Mouse (Mus musculus): Measurements from ENCODE around the gene Gsn. TPM values are rescaled to one million over a fixed set of nuclear protein-coding genes. Genes with fewer than 3 reads are reported as not detected.
A peak's percentile ranks its signal among the peaks of the same experiment; 100 is the strongest.

Gene Gsn
- polyA plus RNA-seq (2011; ENCODE audit: insufficient read length, low read depth, missing spikeins), result 451 and 719 TPM in 2 replicates

DNA sequence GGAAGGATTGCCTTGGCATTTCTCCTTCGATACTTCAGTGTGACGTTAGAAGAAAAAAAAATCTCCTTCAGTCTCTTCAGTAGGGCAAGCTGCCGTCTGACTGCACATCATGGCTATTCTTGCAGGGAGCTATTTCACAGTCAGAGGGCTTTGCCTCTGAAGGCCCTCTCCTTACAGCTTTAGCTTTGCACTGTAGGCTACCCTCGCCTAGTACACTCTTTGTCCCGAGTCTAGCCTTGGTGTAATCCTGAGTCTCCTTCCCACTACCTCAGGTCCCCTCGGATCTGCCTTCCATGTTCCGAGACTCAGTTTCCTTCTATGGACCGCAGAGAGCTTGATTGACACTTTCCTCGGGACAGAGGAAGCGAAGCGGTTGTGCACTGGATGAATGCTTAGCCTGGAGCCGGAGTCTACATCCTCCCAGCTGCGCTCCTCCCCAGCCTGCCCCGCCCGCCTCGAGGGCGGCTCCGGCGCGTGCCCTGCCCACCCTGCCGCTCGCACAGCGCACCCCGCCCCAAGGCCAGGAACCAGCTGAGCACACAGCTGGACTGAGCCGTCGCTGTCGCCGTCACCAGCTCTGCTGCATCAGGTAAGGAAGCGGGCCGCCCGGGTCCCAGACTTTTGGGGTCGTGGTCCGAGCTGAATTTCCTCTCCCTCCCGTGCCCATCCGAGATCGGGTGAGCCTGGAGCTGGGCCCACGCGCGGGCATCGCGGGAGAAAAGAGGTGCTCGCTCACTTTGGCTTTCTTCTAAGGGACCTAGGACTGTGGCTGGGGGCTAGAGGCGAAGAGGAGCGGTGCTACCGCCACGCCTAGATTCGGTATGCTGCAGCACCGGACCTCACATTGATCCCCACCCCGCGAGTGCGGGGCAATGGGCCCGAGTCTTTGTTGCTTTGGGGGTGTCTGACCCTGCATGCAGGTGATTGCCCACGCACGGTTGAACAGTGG lies at the start of gene Gsn:
Gene Gsn, plus strand, starts transcription at position 496 of the 949 bp plus-strand sequence.
- Histone ChIP-seq H3K27ac (ENCODE audit: insufficient read depth, low read length) (peak within 1 kb of the TSS; percentile 89), H3K4me3 (ENCODE audit: insufficient read depth, low read length) (peak within 1 kb of the TSS; percentile 94), H3K4me1 (ENCODE audit: control insufficient read depth, insufficient read depth, low read length) (peaks cover 10% of the 10 kb centered on the region)
- TF ChIP-seq POLR2A (IDR thresholded peaks at IDR 0.05; ENCODE audit: low read depth, low read length), result peak; percentile 98
- no peak for TF ChIP-seq CTCF (IDR thresholded peaks at IDR 0.05; ENCODE audit: borderline replicate concordance, insufficient read depth, low read length)

DNA sequence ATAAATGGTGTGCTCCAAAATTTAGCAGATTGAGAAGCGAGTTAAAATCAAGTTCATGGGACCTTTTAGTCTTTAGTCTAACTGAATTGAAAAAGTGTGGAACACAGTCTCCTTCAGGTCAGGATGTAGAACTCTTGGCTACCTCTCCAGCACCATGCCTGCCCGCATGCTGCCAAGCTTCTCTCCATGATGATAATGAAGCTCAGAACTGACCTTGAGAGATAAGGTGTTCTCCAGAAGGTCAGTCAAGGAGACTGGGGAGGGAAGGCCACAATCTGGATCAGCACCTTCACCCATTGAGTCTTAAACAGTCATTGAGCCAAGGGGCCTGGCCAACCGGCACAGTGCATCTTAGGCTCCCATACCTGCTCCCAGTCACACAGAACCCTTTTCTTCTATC lies 49.4 kb upstream of the Gsn start:
- no peak for TF ChIP-seq CTCF (IDR thresholded peaks at IDR 0.05; ENCODE audit: borderline replicate concordance, insufficient read depth, low read length)
- TF ChIP-seq POLR2A (IDR thresholded peaks at IDR 0.05; ENCODE audit: low read depth, low read length), result no peak
- Histone ChIP-seq H3K4me3 (ENCODE audit: insufficient read depth, low read length) (no peak overlapping the region), H3K4me1 (ENCODE audit: control insufficient read depth, insufficient read depth, low read length) (0 out of 2 replicates have a peak, but pooled peaks cover 6% of the 10 kb centered on the region), H3K27ac (ENCODE audit: insufficient read depth, low read length) (no peak overlapping the region)

DNA sequence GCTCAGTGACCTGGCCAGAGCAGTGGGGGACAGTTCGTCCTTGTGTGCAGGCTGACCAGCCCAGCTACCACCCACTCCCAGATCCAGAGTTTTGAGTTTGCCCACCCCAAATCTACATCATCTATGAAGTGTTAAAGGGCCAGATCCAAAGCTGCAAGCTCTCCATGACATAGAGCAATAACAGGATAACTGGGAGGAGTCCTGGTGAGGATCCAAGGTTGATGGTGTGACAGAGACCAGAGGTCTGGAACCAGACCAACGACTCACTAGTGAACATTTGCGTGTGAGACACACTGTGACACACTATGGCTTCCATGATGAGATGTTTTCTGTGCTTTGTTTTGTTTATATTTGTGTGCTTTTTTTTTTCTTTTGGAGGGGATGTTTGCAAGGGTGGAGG lies 48.1 kb upstream of the Gsn start:
- no peak for TF ChIP-seq POLR2A (IDR thresholded peaks at IDR 0.05; ENCODE audit: low read depth, low read length)
- TF ChIP-seq CTCF (IDR thresholded peaks at IDR 0.05; ENCODE audit: borderline replicate concordance, insufficient read depth, low read length), result no peak
- Histone ChIP-seq H3K4me3 (ENCODE audit: insufficient read depth, low read length) (no peak overlapping the region), H3K4me1 (ENCODE audit: control insufficient read depth, insufficient read depth, low read length) (0 out of 2 replicates have a peak, but pooled peaks cover 6% of the 10 kb centered on the region)

DNA sequence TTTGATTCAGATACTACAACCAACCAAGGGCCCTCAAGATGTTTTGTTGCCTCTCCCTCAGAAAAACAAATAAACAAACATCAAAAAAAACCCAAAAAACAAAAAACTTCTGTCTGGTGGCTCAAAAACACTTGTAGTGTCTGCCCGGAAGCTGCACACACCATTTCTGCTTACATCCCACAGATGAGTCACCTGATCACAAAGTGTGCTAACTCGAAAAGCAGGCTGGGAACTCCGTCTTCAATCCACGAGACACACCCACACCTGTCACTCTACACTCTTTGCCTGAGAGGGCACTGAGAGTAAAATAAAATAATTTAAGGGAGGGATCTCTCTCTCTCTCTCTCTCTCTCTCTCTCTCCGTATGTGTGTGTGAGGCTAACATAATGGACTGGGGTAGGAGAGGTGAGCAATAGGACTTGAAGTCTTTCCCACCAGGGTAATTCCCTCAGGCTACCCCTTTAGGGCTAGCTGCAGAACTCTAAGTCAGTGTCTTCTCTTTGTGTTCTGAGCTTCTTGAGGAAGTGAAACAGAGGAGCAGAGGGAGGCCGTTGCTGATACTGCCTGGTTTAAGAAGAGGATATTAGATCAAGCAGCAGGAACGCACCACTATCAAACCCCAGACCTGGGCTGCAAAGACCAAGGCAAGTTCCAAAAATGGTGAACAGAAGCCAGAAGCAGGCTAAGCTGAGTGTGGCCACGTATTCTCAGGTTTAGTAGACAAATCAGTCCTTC lies 47.1 kb upstream of the Gsn start:
- Histone ChIP-seq H3K4me1 (ENCODE audit: control insufficient read depth, insufficient read depth, low read length) (no peaks in the 10 kb centered on the region), H3K27ac (ENCODE audit: insufficient read depth, low read length) (no peak overlapping the region), H3K4me3 (ENCODE audit: insufficient read depth, low read length) (no peak overlapping the region)
- TF ChIP-seq POLR2A (IDR thresholded peaks at IDR 0.05; ENCODE audit: low read depth, low read length), result no peak

More for the DNA sequence above, 48.1 kb upstream of the Gsn start:
- no peak overlapping the region for H3K27ac ChIP-seq (ENCODE audit: insufficient read depth, low read length)

DNA sequence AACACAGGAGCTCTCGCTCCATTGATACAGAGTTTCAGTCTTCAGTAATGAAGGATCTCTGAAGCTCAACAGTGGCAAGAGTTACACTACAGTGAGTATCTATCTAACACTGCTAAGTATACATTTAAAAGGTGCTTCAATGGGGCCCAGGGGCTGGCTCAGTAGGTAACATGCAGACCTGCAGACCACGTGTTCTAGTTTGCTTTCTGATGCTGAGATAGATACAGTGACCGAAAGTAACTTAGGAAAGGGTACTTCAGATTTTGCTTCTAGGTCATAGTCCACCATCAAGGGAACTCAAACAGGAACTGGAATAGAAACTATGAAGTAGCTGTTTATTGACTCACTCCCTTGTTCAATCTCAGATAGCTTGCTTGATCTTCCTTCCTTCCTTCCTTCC lies 44.5 kb upstream of the Gsn start:
- Histone ChIP-seq H3K27ac (ENCODE audit: insufficient read depth, low read length) (no peak overlapping the region), H3K4me1 (ENCODE audit: control insufficient read depth, insufficient read depth, low read length) (peaks cover 4% of the 10 kb centered on the region; the same call in 1 of the 2 replicates), H3K4me3 (ENCODE audit: insufficient read depth, low read length) (no peak overlapping the region)
- no peak for TF ChIP-seq POLR2A (IDR thresholded peaks at IDR 0.05; ENCODE audit: low read depth, low read length)
- TF ChIP-seq CTCF (IDR thresholded peaks at IDR 0.05; ENCODE audit: borderline replicate concordance, insufficient read depth, low read length), result no peak

DNA sequence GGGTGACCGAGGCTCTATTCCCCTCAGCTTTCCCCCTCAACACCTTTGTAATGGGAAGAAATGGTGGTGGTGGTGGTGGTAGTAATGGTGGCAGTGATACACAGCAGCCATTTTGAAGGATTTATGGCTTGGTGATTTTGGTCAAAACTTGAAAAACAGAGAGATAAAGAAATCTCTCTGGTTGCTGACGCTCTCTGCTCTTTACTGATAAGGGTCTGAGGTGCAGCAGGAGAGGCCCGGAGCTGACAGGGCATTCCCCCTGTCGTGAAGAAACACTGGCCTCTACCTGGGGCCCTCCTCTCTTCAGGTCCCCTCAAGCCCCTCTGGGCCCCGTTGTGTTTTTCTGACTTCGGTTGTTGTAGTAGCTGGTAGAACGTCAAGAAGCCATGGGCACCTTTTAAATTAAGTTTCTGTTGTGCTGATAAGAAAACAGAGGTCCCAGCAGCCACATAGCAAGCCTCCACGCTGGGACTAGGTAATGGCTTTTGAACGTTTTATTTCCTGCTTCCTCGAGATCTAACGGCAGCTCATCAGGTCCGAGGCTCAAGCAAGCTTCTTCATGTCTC lies 42.8 kb upstream of the Gsn start:
- Histone ChIP-seq H3K4me3 (ENCODE audit: insufficient read depth, low read length) (no peak overlapping the region), H3K27ac (ENCODE audit: insufficient read depth, low read length) (no peak overlapping the region), H3K4me1 (ENCODE audit: control insufficient read depth, insufficient read depth, low read length) (peaks cover 8% of the 10 kb centered on the region)
- TF ChIP-seq CTCF (IDR thresholded peaks at IDR 0.05; ENCODE audit: borderline replicate concordance, insufficient read depth, low read length) (no peak), POLR2A (IDR thresholded peaks at IDR 0.05; ENCODE audit: low read depth, low read length) (no peak)

DNA sequence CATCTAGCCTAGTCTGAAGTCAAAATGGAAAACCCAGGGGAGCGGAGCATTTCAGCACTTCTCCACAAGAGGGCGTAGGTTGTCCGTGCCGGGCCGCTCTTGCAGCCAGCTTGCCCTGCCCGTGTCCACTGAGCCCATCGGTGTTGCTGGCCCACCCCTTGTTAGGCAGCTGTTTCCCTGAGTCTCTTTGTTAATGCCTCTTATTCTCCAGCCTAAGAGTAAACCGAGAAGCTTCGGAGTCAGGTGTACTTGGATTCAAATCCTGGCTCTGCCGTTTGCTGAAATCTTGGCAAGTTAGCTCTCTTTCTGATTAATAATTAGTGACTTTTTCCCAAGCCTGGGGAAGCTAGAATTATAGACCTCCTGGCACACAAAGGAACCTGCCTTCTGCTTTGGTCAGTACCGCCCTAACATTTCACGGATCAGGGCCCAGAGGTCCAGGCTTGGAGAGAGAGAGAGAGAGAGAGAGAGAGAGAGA lies 41.3 kb upstream of the Gsn start:
- Histone ChIP-seq H3K4me1 (ENCODE audit: control insufficient read depth, insufficient read depth, low read length) (peaks cover 8% of the 10 kb centered on the region), H3K4me3 (ENCODE audit: insufficient read depth, low read length) (no peak overlapping the region), H3K27ac (ENCODE audit: insufficient read depth, low read length) (no peak overlapping the region)
- TF ChIP-seq CTCF (IDR thresholded peaks at IDR 0.05; ENCODE audit: borderline replicate concordance, insufficient read depth, low read length) (peak; percentile 92), POLR2A (IDR thresholded peaks at IDR 0.05; ENCODE audit: low read depth, low read length) (no peak)

DNA sequence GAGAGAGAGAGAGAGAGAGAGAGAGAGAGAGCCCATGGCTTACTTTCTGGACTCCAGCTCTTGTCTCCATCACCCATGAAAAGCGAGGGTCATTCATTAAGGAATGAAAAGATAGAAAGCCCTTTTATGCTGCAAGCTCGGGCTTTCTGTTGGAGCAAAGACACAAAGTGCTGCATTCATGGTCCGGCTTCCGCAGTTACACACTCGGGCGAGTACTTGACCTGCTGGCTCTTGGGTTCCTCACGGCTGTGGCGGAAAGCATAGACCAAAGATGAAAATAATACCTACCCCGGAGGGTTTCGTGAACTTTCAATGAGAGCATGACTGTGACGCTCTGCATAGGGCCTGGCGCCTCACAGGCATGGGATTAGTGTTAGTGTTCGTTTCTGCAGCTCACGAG lies 40.8 kb upstream of the Gsn start:
- no peak overlapping the region for H3K4me3 ChIP-seq (ENCODE audit: insufficient read depth, low read length)
- H3K4me1 ChIP-seq (ENCODE audit: control insufficient read depth, insufficient read depth, low read length), result peaks cover 8% of the 10 kb centered on the region
- no peak overlapping the region for H3K27ac ChIP-seq (ENCODE audit: insufficient read depth, low read length)
- TF ChIP-seq CTCF (IDR thresholded peaks at IDR 0.05; ENCODE audit: borderline replicate concordance, insufficient read depth, low read length), result no peak
- no peak for TF ChIP-seq POLR2A (IDR thresholded peaks at IDR 0.05; ENCODE audit: low read depth, low read length)

DNA sequence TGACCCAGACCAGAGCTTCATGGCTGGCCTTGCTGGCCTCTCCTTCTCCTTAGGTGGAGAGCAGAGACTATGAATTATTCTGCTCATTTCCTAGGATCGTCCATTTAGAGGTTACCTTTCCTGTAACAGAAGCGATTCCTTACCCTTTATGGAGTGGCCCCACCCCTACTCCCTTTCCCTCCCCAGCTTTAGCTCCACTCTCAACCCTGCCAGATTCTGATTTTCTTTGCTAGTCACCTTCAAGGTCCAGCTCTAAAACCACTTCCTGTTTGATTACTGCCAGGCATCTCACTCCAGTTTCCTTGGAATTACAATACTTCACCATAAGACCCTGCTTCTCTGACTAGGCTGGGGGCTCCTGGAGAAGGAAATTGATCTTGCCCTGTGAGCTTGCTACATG lies 39.5 kb upstream of the Gsn start:
- peaks cover 8% of the 10 kb centered on the region for H3K4me1 ChIP-seq (ENCODE audit: control insufficient read depth, insufficient read depth, low read length)
- no peak overlapping the region for H3K4me3 ChIP-seq (ENCODE audit: insufficient read depth, low read length)
- H3K27ac ChIP-seq (ENCODE audit: insufficient read depth, low read length), result peak overlapping the region; percentile 64
- no peak for TF ChIP-seq CTCF (IDR thresholded peaks at IDR 0.05; ENCODE audit: borderline replicate concordance, insufficient read depth, low read length)

Measured in embryonic fibroblast, embryonic 13.5 days (primary cell).